Mouse (Mus musculus) erythroblast, embryonic 14.5 days (primary cell): ENCODE results near the gene Snapc5.

ENCODE experiments used
- GATA1 ChIP-seq: IDR thresholded peaks from 2 replicates; pipeline ENCODE4 v1.6.1; 2012; ENCODE audit warnings: low read length, inconsistent platforms, mixed read lengths
- TAL1 ChIP-seq: IDR thresholded peaks from 3 replicates; pipeline ENCODE4 v1.6.1; 2012; ENCODE audit warnings: low read length, inconsistent platforms, mixed read lengths

DNA sequence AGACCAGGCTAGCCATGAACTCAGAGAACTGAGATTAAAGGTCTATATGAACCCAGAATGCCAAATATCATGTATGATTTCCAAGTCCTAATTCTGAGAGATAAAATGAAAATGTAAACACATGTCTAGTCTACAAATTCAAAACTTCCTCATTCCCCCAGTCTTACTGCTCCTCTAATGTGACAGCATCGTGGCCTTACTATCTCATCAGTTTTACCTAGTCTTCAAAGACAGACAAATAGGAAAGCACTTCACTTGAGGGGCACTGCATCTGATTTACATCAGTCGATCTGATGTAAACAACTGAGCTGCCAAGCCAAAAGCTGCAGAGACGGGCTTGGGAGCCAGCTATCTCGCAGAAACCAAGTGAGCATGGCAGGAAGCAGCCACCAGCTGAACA, 37.0 kb downstream of the Snapc5 start:
- no peak for TF ChIP-seq TAL1
- no peak for TF ChIP-seq GATA1
